ENCODE assay signal across 14 mouse cellular contexts in genomic region chr2:102940813-102941361, GRCm38 (mm10).
"Had no signal": no experiment of that assay in that cellular context is flagged by ENCODE, and none has a peak within 500 bp of the region (broad histone marks: within the 10 kb centered on the region; RNA-seq: fewer than 3 reads in every experiment).

No protein-coding gene starts in this region.

- H3K27ac ChIP-seq: kidney, embryonic 15.5 days; limb, embryonic 12.5 days; liver, embryonic 13.5 days; lung, embryonic 15.5 days; midbrain, embryonic 13.5 days; neural tube, embryonic 12.5 days had no signal

- H3K27me3 ChIP-seq: kidney, embryonic 15.5 days; liver, embryonic 13.5 days; lung, embryonic 15.5 days; midbrain, embryonic 13.5 days; neural tube, embryonic 12.5 days had no signal

- H3K4me1 ChIP-seq: kidney, embryonic 15.5 days; liver, embryonic 13.5 days; neural tube, embryonic 12.5 days had no signal

- H3K4me3 ChIP-seq: kidney, embryonic 15.5 days; limb, embryonic 12.5 days; liver, embryonic 13.5 days; lung, embryonic 15.5 days; midbrain, embryonic 13.5 days; neural tube, embryonic 12.5 days had no signal

- H3K4me2 ChIP-seq: kidney, embryonic 15.5 days; limb, embryonic 12.5 days; liver, embryonic 13.5 days; lung, embryonic 15.5 days; midbrain, embryonic 13.5 days; neural tube, embryonic 12.5 days had no signal

- ATAC-seq: liver, postnatal 0 days; midbrain, embryonic 13.5 days had no signal

- H3K36me3 ChIP-seq: kidney, embryonic 15.5 days; limb, embryonic 12.5 days; liver, embryonic 13.5 days; lung, embryonic 15.5 days; midbrain, embryonic 13.5 days; neural tube, embryonic 12.5 days had no signal

- H3K9me3 ChIP-seq: kidney, embryonic 15.5 days; limb, embryonic 12.5 days; liver, embryonic 13.5 days; lung, embryonic 15.5 days; midbrain, embryonic 13.5 days; neural tube, embryonic 12.5 days had no signal

- H3K9ac ChIP-seq: kidney, embryonic 15.5 days; limb, embryonic 12.5 days; liver, embryonic 13.5 days; liver, postnatal 0 days; lung, embryonic 15.5 days; midbrain, embryonic 13.5 days; neural tube, embryonic 12.5 days had no signal

- DNase-seq: kidney, adult 2 months; kidney, postnatal 14 days; liver, embryonic 13.5 days; liver, postnatal 0 days; lung, postnatal 14 days; right cerebral cortex, adult 18-20 months; right cerebral cortex, postnatal 25 days; thymus, adult 2 months; thymus, postnatal 25 days had no signal
